Mouse (Mus musculus) small intestine, adult 2 months (tissue): ENCODE results near the gene Vgll3. TPM values are rescaled to one million over a fixed set of nuclear protein-coding genes. Genes with fewer than 3 reads are reported as not detected.

Experiments used
- H3K27ac ChIP-seq: fragments of 200-500 bp; 2 replicates; pipeline ENCODE4 v1.5.1; 2012; ENCODE audit warnings: low read depth, low read length, control low read depth, inconsistent platforms; ENCODE audit not compliant: insufficient read depth
- H3K27me3 ChIP-seq: fragments of 200-500 bp; 2 replicates; pipeline ENCODE4 v1.6.1; 2012; ENCODE audit warnings: mild to moderate bottlenecking, moderate library complexity, low read length, inconsistent platforms; ENCODE audit not compliant: control insufficient read depth, insufficient read depth
- H3K36me3 ChIP-seq: fragments of 200-500 bp; 2 replicates; pipeline ENCODE4 v1.6.1; 2012; ENCODE audit warnings: mild to moderate bottlenecking, low read length, control low read depth, inconsistent platforms; ENCODE audit not compliant: control insufficient read depth, insufficient read depth
- H3K4me1 ChIP-seq: fragments of 200-500 bp; 2 replicates; pipeline ENCODE4 v1.6.1; 2012; ENCODE audit warnings: low read length, inconsistent platforms, mixed read lengths; ENCODE audit not compliant: control insufficient read depth, insufficient read depth, insufficient read length
- H3K4me3 ChIP-seq: fragments of 200-500 bp; 2 replicates; pipeline ENCODE4 v1.5.1; 2012; ENCODE audit warnings: low read depth, mild to moderate bottlenecking, control low read depth, inconsistent platforms, low read length, moderate library complexity
- CTCF ChIP-seq: fragments of 200-500 bp; IDR thresholded peaks from 2 replicates; pipeline ENCODE4 v1.5.1; 2012; ENCODE audit warnings: low read depth, mild to moderate bottlenecking, control low read depth, inconsistent platforms, low read length, moderate library complexity, mixed read lengths; ENCODE audit not compliant: insufficient replicate concordance, insufficient read length; ENCODE audit errors: extremely low read depth
- POLR2A ChIP-seq: fragments of 200-500 bp; IDR thresholded peaks from 2 replicates; pipeline ENCODE4 v1.6.1; 2012; ENCODE audit warnings: low read depth, mild to moderate bottlenecking, control low read depth, inconsistent platforms, low read length, moderate library complexity
- WGBS: fragments of 180-500 bp; shearing (Covaris S2); methylation state at CpG from one replicate; pipeline ENCODE4 v1.1.7; 2018; 5-methylcytosine and 5-hydroxymethylcytosine counted together
- polyA plus RNA-seq: library from polyadenylated mRNA; depleted of rRNA; stranded (reverse); fragments of >200 nt; gene quantifications from 2 replicates; pipeline ENCODE4 v1.2.3, GENCODE M21; 2012; rRNA removed

The Vgll3 gene
- polyA plus RNA-seq: 0.55 and 0.99 TPM in 2 replicates

- H3K4me3 ChIP-seq: peak within 1 kb of the TSS; percentile 56
- no peaks in the 10 kb centered on the region for H3K36me3 ChIP-seq
- no peak for TF ChIP-seq CTCF
- TF ChIP-seq POLR2A: no peak
- H3K27me3 ChIP-seq: peaks cover 10% of the 10 kb centered on the region
- 2% methylated on average over 86 of the region's 86 CpGs for WGBS
- H3K27ac ChIP-seq: no peak within 1 kb of the TSS
- H3K4me1 ChIP-seq: 0 out of 2 replicates have a peak, but pooled peaks cover 3% of the 10 kb centered on the region
These were observed at the start of gene Vgll3 for GRCm38 (mm10) chr16:65814918-65815881. TSS of gene Vgll3 (plus strand) at chr16:65815257.

DNA sequence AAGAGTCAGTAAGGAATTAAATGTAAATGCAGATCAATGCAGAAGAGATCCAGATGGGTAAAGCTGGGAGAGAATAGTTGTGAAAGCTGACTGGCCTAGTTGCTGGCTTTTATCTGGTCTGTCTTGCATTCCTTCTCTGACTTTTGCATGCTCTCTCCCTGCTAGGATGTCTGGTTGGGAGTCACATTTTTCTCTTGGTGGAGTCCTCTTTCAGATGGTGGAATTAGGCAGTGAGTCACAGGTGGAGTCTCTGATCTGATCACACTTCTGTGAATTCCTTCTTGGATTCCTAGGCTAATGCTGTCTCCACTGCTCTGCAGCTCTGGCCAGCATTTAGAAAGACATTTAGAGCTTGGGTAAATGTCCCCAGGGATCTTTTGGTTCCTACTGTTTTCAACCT is 49.1 kb upstream of the Vgll3 start:
- Histone ChIP-seq H3K27ac (no peak overlapping the region), H3K4me1 (no peaks in the 10 kb centered on the region), H3K27me3 (no peaks in the 10 kb centered on the region), H3K36me3 (no peaks in the 10 kb centered on the region), H3K4me3 (no peak overlapping the region)
- TF ChIP-seq POLR2A: no peak
- no peak for TF ChIP-seq CTCF

GRCm38 (mm10) chr16:65785959-65786358 is 29.1 kb upstream of the Vgll3 start:
- H3K36me3 ChIP-seq: no peaks in the 10 kb centered on the region
- no peak overlapping the region for H3K27ac ChIP-seq
- TF ChIP-seq CTCF: no peak
- TF ChIP-seq POLR2A: no peak
- 53% methylated on average over 1 of the region's 1 CpGs for WGBS
- no peaks in the 10 kb centered on the region for H3K27me3 ChIP-seq
- H3K4me3 ChIP-seq: no peak overlapping the region
- no peaks in the 10 kb centered on the region for H3K4me1 ChIP-seq

DNA sequence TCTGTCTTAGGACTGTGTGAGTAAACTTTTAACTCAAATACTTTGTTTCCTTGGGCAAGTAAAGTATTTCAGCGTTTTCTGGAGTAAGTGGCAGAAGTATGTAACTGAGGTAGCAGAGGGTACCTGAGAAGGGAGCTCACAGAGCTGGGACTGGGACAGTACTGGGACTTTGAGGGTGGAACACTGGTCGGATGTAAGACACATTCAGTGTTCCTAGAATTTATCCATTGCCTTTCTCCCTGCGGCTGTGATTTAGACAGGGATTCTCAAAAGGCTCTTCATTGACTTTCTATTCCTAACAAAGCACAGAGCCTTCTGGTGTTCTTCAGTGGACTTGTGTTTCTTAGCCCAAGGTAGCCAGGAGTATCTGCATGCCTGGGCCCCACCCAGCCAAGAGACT is 1.0 kb downstream of the Vgll3 start:
- Histone ChIP-seq H3K27ac (no peak overlapping the region), H3K36me3 (no peaks in the 10 kb centered on the region), H3K27me3 (peaks cover 10% of the 10 kb centered on the region), H3K4me1 (0 out of 2 replicates have a peak, but pooled peaks cover 3% of the 10 kb centered on the region), H3K4me3 (peak overlapping the region; percentile 56; the same call in 1 of the 2 replicates)
- 24% methylated on average over 3 of the region's 3 CpGs for WGBS
- TF ChIP-seq CTCF: no peak
- TF ChIP-seq POLR2A: no peak

DNA sequence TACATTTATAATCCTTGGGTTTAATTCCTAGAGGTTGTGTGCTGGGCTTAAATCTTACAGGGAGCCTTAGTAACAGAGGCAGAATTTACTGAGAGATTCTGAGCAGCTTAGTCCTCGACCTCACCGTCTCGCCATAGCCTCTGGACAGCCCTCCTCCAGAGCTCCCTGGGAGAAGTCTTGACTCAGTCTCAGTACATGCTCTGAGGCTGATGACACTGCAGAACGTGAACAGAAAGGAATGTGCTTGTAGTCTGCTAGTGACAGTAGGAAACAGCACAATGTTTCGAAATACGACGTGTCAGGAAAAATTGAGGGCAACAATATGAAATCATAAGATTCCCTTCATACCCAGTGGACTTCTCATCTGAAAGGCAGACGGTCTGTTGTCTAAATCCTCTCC is 3.7 kb downstream of the Vgll3 start:
- H3K4me1 ChIP-seq: 0 out of 2 replicates have a peak, but pooled peaks cover 3% of the 10 kb centered on the region
- TF ChIP-seq POLR2A: no peak
- TF ChIP-seq CTCF: no peak
- no peak overlapping the region for H3K4me3 ChIP-seq
- H3K27ac ChIP-seq: no peak overlapping the region
- no peaks in the 10 kb centered on the region for H3K36me3 ChIP-seq
- WGBS: 73% methylated on average over 8 of the region's 8 CpGs
- H3K27me3 ChIP-seq: peaks cover 10% of the 10 kb centered on the region

DNA sequence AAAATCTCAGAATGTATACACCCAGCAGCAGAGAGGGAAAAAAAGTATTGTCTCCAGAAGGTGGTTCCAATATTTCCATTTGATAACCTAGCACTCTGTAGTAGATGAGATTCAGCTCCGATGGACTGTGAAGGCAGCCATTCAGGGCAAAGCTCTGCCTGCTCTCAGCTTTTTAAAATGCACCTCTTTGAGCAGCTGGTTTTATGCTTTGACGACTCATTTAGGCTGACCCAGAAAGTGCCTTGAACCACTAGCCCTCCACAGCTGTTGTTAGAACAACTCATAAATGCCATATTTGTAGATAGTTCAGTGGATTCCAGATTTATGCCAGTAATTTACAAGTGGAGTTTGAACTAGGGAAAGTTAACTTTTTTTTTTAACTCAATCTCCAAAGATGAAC is 5.7 kb downstream of the Vgll3 start:
- no peak overlapping the region for H3K27ac ChIP-seq
- H3K27me3 ChIP-seq: 0 out of 2 replicates have a peak, but pooled peaks cover 3% of the 10 kb centered on the region
- no peaks in the 10 kb centered on the region for H3K36me3 ChIP-seq
- 61% methylated on average over 2 of the region's 2 CpGs for WGBS
- TF ChIP-seq POLR2A (no peak), CTCF (no peak)
- no peaks in the 10 kb centered on the region for H3K4me1 ChIP-seq
- no peak overlapping the region for H3K4me3 ChIP-seq

DNA sequence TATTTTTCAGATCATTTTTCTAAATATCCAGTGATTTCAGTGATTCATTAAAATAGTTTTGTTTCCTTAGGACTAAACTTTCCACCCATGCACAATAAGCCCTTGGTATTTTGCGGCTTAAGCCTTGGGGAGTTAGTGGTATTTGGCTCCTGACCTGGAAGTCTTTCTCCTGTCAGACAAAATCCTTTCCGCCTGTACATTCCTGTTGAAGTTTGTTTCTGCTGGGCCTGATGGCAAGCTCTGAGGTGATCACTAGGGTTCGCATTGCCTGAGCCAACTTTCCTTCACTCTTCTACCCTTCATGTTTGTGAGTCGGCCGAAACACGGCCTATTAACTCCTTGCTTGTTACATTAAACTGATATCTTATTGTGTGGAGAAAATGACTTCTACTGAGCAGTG is 8.7 kb downstream of the Vgll3 start:
- 89% methylated on average over 6 of the region's 6 CpGs for WGBS
- Histone ChIP-seq H3K27me3 (no peaks in the 10 kb centered on the region), H3K27ac (no peak overlapping the region), H3K4me1 (no peaks in the 10 kb centered on the region), H3K4me3 (no peak overlapping the region), H3K36me3 (no peaks in the 10 kb centered on the region)
- TF ChIP-seq CTCF (no peak), POLR2A (no peak)
